Mouse (Mus musculus): Measurements from ENCODE around the gene Mymk. TPM values are rescaled to one million over a fixed set of nuclear protein-coding genes. Genes with fewer than 3 reads are reported as not detected.

The Mymk gene
- polyA plus RNA-seq, 1 experiment from 2014 or later, result 0.22 TPM

- WGBS, result 6% methylated on average over 1 of the region's 1 CpGs
- H3K27me3 ChIP-seq (ENCODE audit: control insufficient read depth, insufficient read depth, low read length), result no peaks in the 10 kb centered on the region
- H3K4me3 ChIP-seq (ENCODE audit: control insufficient read depth in 1 of 2, insufficient read depth in 1 of 2, low read depth in 1 of 2, low read length in 2 of 2), result no peak overlapping the region
- no peak overlapping the region for H3K9ac ChIP-seq (ENCODE audit: low read length)
- H3K36me3 ChIP-seq (ENCODE audit: control insufficient read depth, insufficient read depth, low read length), result no peaks in the 10 kb centered on the region
- H3K4me1 ChIP-seq (ENCODE audit: control insufficient read depth in 2 of 2, insufficient read depth in 2 of 2, low read length in 2 of 2), result peaks cover 0 to 5% of the 10 kb centered on the region in 2 experiments; a peak in 1 of 4 replicates
- no peaks in the 10 kb centered on the region for H3K9me3 ChIP-seq (ENCODE audit: control insufficient read depth, low read length)
- ATAC-seq (ENCODE audit: insufficient number of reproducible peaks, insufficient read depth, low FRiP score, low read depth), result no peak
- H3K27ac ChIP-seq (replicated peaks in 1 of 2; ENCODE audit: control insufficient read depth in 1 of 2, insufficient read depth in 1 of 2, low read depth in 2 of 2, low read length in 2 of 2), result no peak overlapping the region
- H3K4me2 ChIP-seq (ENCODE audit: low read length), result no peak overlapping the region
Measured at GRCm38 (mm10) chr2:27039286-27039685, 32.7 kb downstream of the Mymk start.

DNA sequence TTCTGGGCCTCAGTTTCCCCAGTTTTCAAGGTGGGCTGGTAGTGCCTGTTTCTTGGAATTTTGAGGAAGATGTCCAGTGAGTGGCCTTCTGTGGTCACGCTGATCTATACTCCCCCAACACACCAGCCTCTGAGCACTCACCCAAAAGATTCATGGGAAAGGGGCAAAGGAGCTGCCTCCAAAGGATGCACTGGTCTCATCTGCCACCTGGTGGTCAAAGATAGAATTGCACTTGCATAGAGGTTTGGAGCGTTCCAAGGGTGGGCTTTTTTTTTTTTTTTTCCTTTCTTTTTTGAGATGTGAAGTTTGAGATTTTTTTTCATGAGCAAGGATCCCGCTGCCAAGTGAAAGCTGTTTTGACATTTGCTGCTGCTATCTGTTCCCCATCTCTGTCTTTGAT lies 33.4 kb downstream of the Mymk start:
- no peaks in the 10 kb centered on the region for H3K9me3 ChIP-seq (ENCODE audit: control insufficient read depth, low read length)
- H3K4me3 ChIP-seq (ENCODE audit: control insufficient read depth in 1 of 2, insufficient read depth in 1 of 2, low read depth in 1 of 2, low read length in 2 of 2), result no peak overlapping the region
- no peaks in the 10 kb centered on the region for H3K36me3 ChIP-seq (ENCODE audit: control insufficient read depth, insufficient read depth, low read length)
- no peak overlapping the region for H3K4me2 ChIP-seq (ENCODE audit: low read length)
- H3K27me3 ChIP-seq (ENCODE audit: control insufficient read depth, insufficient read depth, low read length), result no peaks in the 10 kb centered on the region
- no peak for ATAC-seq (ENCODE audit: insufficient number of reproducible peaks, insufficient read depth, low FRiP score, low read depth)
- peaks cover 0 to 5% of the 10 kb centered on the region in 2 experiments; a peak in 1 of 4 replicates for H3K4me1 ChIP-seq (ENCODE audit: control insufficient read depth in 2 of 2, insufficient read depth in 2 of 2, low read length in 2 of 2)
- H3K9ac ChIP-seq (ENCODE audit: low read length), result no peak overlapping the region
- 1% methylated on average over 3 of the region's 3 CpGs for WGBS
- H3K27ac ChIP-seq (replicated peaks in 1 of 2; ENCODE audit: control insufficient read depth in 1 of 2, insufficient read depth in 1 of 2, low read depth in 2 of 2, low read length in 2 of 2), result no peak overlapping the region

DNA sequence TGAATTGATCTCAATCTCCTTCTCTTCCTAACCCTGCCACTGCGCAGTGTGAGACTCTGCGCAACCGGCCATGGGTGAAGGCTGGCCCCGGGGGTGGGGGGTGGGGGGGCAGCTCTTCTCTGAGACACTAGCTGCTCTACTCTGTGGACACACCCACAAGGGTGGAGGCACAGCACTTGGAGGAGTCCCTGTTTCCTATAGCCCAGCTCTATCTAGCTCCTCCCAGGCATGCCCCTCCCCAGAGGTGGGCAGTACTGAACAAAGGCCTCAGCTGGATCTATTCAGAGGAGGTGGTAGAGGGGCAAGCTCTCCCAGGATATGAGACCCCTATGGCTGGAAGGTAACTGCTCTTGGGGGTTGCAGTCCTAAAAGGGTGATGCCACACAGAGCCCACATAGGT lies 35.0 kb downstream of the Mymk start:
- H3K27ac ChIP-seq (replicated peaks in 1 of 2; ENCODE audit: control insufficient read depth in 1 of 2, insufficient read depth in 1 of 2, low read depth in 2 of 2, low read length in 2 of 2), result no peak overlapping the region
- no peaks in the 10 kb centered on the region for H3K9me3 ChIP-seq (ENCODE audit: control insufficient read depth, low read length)
- H3K4me1 ChIP-seq (ENCODE audit: control insufficient read depth in 2 of 2, insufficient read depth in 2 of 2, low read length in 2 of 2), result no peaks in the 10 kb centered on the region
- H3K4me3 ChIP-seq (ENCODE audit: control insufficient read depth in 1 of 2, insufficient read depth in 1 of 2, low read depth in 1 of 2, low read length in 2 of 2), result no peak overlapping the region
- H3K9ac ChIP-seq (ENCODE audit: low read length), result no peak overlapping the region
- no peaks in the 10 kb centered on the region for H3K36me3 ChIP-seq (ENCODE audit: control insufficient read depth, insufficient read depth, low read length)
- ATAC-seq (ENCODE audit: insufficient number of reproducible peaks, insufficient read depth, low FRiP score, low read depth), result no peak
- 56% methylated on average over 4 of the region's 4 CpGs for WGBS
- H3K27me3 ChIP-seq (ENCODE audit: control insufficient read depth, insufficient read depth, low read length), result no peaks in the 10 kb centered on the region
- no peak overlapping the region for H3K4me2 ChIP-seq (ENCODE audit: low read length)

- Histone ChIP-seq H3K4me2 (ENCODE audit: low read length) (no peak overlapping the region), H3K9ac (ENCODE audit: low read length) (no peak overlapping the region), H3K27ac (replicated peaks in 1 of 2; ENCODE audit: control insufficient read depth in 1 of 2, insufficient read depth in 1 of 2, low read depth in 2 of 2, low read length in 2 of 2) (no peak overlapping the region), H3K36me3 (ENCODE audit: control insufficient read depth, insufficient read depth, low read length) (no peaks in the 10 kb centered on the region), H3K9me3 (ENCODE audit: control insufficient read depth, low read length) (no peaks in the 10 kb centered on the region), H3K27me3 (ENCODE audit: control insufficient read depth, insufficient read depth, low read length) (no peaks in the 10 kb centered on the region), H3K4me3 (ENCODE audit: control insufficient read depth in 1 of 2, insufficient read depth in 1 of 2, low read depth in 1 of 2, low read length in 2 of 2) (no peak overlapping the region), H3K4me1 (ENCODE audit: control insufficient read depth in 2 of 2, insufficient read depth in 2 of 2, low read length in 2 of 2) (no peaks in the 10 kb centered on the region)
- 62% methylated on average over 3 of the region's 3 CpGs for WGBS
- no peak for ATAC-seq (ENCODE audit: insufficient number of reproducible peaks, insufficient read depth, low FRiP score, low read depth)
Measured at GRCm38 (mm10) chr2:27036003-27036402, 36.0 kb downstream of the Mymk start.

DNA sequence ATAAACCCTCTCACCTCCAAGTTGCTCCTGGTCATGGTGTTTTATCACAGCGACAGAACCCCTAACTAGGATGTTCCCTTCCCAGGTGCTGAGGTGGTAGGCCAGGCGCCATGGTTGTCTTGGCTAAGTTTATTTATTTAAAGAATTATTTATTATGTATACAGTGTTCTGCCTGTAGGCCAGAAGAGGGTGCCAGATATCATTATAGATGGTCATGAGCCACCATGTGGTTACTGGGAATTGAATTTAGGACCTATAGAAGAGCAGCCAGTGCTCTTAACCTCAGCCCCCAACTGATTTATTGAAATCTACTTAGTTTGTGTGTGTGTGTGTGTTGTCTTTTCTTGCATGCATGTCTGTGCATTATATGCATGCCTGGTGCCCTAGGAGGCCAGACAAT lies 39.6 kb downstream of the Mymk start:
- Histone ChIP-seq H3K36me3 (ENCODE audit: control insufficient read depth, insufficient read depth, low read length) (no peaks in the 10 kb centered on the region), H3K27ac (replicated peaks in 1 of 2; ENCODE audit: control insufficient read depth in 1 of 2, insufficient read depth in 1 of 2, low read depth in 2 of 2, low read length in 2 of 2) (no peak overlapping the region), H3K4me3 (ENCODE audit: control insufficient read depth in 1 of 2, insufficient read depth in 1 of 2, low read depth in 1 of 2, low read length in 2 of 2) (no peak overlapping the region), H3K9me3 (ENCODE audit: control insufficient read depth, low read length) (no peaks in the 10 kb centered on the region), H3K4me1 (ENCODE audit: control insufficient read depth in 2 of 2, insufficient read depth in 2 of 2, low read length in 2 of 2) (peaks cover 3 to 4% of the 10 kb centered on the region in 2 experiments; a peak in 2 of 4 replicates), H3K4me2 (ENCODE audit: low read length) (no peak overlapping the region), H3K9ac (ENCODE audit: low read length) (no peak overlapping the region), H3K27me3 (ENCODE audit: control insufficient read depth, insufficient read depth, low read length) (peaks cover 9% of the 10 kb centered on the region)
- no peak for ATAC-seq (ENCODE audit: insufficient number of reproducible peaks, insufficient read depth, low FRiP score, low read depth)
- 58% methylated on average over 2 of the region's 2 CpGs for WGBS

GRCm38 (mm10) chr2:27028437-27029015 lies 43.5 kb downstream of the Mymk start:
- no peak overlapping the region for H3K9ac ChIP-seq (ENCODE audit: low read length)
- no peak for ATAC-seq (ENCODE audit: insufficient number of reproducible peaks, insufficient read depth, low FRiP score, low read depth)
- no peaks in the 10 kb centered on the region for H3K36me3 ChIP-seq (ENCODE audit: control insufficient read depth, insufficient read depth, low read length)
- H3K27ac ChIP-seq (replicated peaks in 1 of 2; ENCODE audit: control insufficient read depth in 1 of 2, insufficient read depth in 1 of 2, low read depth in 2 of 2, low read length in 2 of 2), result no peak overlapping the region
- peak overlapping the region; percentile 65 for H3K4me2 ChIP-seq (ENCODE audit: low read length)
- H3K4me1 ChIP-seq (ENCODE audit: control insufficient read depth in 2 of 2, insufficient read depth in 2 of 2, low read length in 2 of 2), result peaks cover 3 to 4% of the 10 kb centered on the region in 2 experiments; a peak in 2 of 4 replicates
- WGBS, result 61% methylated on average over 4 of the region's 4 CpGs
- peaks cover 11% of the 10 kb centered on the region for H3K27me3 ChIP-seq (ENCODE audit: control insufficient read depth, insufficient read depth, low read length)
- H3K4me3 ChIP-seq (ENCODE audit: control insufficient read depth in 1 of 2, insufficient read depth in 1 of 2, low read depth in 1 of 2, low read length in 2 of 2), result no peak overlapping the region
- no peaks in the 10 kb centered on the region for H3K9me3 ChIP-seq (ENCODE audit: control insufficient read depth, low read length)

DNA sequence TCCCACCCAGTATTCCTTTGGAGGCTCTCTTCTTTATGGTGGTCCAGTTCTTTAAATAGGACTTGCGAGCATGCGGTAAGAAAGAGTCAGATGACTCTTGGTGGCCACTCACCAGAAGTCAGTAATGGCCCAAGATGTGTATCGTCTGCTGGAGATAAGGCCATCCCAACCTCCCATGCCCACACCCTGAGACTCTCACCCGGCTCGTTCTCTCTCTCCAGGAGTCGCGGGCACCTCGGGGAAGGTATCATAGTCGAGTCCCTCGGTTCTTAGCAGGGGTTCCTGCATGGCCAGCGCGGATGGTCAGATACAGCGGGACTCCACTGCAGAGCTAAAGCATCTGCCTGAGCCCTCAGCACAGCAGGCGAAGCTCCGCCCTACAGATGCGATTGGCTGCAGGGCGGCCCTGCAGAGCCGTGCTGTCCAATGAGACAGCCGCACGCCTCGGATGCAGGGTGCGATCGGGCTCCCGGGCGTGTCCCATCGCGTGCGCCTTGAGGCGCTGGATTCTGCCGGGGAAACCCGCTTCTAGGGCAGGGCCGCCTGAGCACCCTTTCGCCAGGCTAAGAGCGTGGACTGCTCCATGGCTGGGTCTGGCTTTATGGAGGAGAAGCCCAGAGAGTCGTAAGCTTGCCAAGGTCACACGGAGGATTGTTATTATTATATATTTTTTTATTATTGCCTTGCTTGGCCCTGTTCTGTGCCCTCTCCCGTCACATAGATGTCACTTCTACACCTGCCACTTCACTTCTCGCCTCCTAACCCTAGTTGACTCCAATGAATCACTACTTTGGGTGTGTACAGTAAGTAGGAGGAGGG lies 44.2 kb downstream of the Mymk start, which contains the start of gene Slc2a6:
Slc2a6 (minus strand) TSS at position 381 of the 819 bp plus-strand sequence.
- WGBS, result 3% methylated on average over 38 of the region's 38 CpGs
- Histone ChIP-seq H3K36me3 (ENCODE audit: control insufficient read depth, insufficient read depth, low read length) (no peaks in the 10 kb centered on the region), H3K27ac (replicated peaks in 1 of 2; ENCODE audit: control insufficient read depth in 1 of 2, insufficient read depth in 1 of 2, low read depth in 2 of 2, low read length in 2 of 2) (no peak within 1 kb of the TSS), H3K4me1 (ENCODE audit: control insufficient read depth in 2 of 2, insufficient read depth in 2 of 2, low read length in 2 of 2) (peaks cover 3 to 4% of the 10 kb centered on the region in 2 experiments; a peak in 2 of 4 replicates), H3K4me2 (ENCODE audit: low read length) (peak within 1 kb of the TSS; percentile 65), H3K9ac (ENCODE audit: low read length) (peak within 1 kb of the TSS; percentile 59; the same call in 1 of the 2 replicates), H3K27me3 (ENCODE audit: control insufficient read depth, insufficient read depth, low read length) (peaks cover 11% of the 10 kb centered on the region), H3K9me3 (ENCODE audit: control insufficient read depth, low read length) (no peaks in the 10 kb centered on the region), H3K4me3 (ENCODE audit: control insufficient read depth in 1 of 2, insufficient read depth in 1 of 2, low read depth in 1 of 2, low read length in 2 of 2) (peak within 1 kb of the TSS; percentile 11 to 18; a peak in 1 of 4 replicates)
- ATAC-seq (ENCODE audit: insufficient number of reproducible peaks, insufficient read depth, low FRiP score, low read depth), result peak; percentile 90

All from heart, embryonic 14.5 days (tissue).